Mouse (Mus musculus) megakaryocyte, embryonic 14.5 days (primary cell): ENCODE results near the gene Gypa.

Source experiments
- FLI1 ChIP-seq: IDR thresholded peaks from 2 replicates; pipeline ENCODE4 v1.6.1; 2012; ENCODE audit warnings: low read length, inconsistent platforms, mixed read lengths
- GATA1 ChIP-seq: IDR thresholded peaks from 3 replicates; pipeline ENCODE4 v1.6.1; 2012; ENCODE audit warnings: mixed read lengths, low read length, inconsistent platforms, borderline replicate concordance

DNA sequence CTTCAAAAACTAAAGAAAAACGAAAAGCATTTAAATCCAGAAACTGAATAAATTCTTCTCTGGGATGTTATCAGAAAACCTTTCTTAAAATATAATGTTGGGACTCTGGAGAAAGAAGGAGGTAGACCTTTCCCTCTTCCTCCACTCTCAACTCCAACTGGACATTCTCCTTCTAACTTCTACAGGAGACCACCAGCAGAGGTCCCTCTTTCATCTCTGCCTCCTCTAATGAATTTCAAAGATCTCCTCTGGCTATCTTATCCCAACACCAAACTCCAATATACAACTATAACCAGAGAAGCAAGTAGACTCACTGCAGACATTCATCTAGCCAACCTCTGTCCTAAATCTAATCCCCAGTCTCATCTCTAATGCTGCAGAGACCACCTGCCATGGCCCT is 2.0 kb upstream of the Gypa start:
- TF ChIP-seq GATA1, result no peak
- TF ChIP-seq FLI1, result no peak
